Mouse (Mus musculus): Measurements from ENCODE around the gene Me3.

The Me3 gene

GRCm38 (mm10) chr7:89903442-89904343, 271.5 kb downstream of the Me3 start, which contains the start of gene Ccdc81:
TSS of gene Ccdc81 (minus strand) at chr7:89903629.
- DNase-seq (ENCODE audit: low spot score) = no peak
